Mouse (Mus musculus) spleen, adult 18-20 months (tissue): ENCODE results near the gene Hist1h4f.
"Not testable (repeated sequence)": the region's sequence is repeated elsewhere in the genome, so short reads cannot be mapped to it uniquely, and the experiment has no call there.

Experiments used
- DNase-seq, 2 experiments: peaks; one replicate each; pipeline ENCODE4 v3.0.0; 2022; ENCODE audit warnings: mixed read lengths in 2 of 2

Hist1h4f gene

DNA sequence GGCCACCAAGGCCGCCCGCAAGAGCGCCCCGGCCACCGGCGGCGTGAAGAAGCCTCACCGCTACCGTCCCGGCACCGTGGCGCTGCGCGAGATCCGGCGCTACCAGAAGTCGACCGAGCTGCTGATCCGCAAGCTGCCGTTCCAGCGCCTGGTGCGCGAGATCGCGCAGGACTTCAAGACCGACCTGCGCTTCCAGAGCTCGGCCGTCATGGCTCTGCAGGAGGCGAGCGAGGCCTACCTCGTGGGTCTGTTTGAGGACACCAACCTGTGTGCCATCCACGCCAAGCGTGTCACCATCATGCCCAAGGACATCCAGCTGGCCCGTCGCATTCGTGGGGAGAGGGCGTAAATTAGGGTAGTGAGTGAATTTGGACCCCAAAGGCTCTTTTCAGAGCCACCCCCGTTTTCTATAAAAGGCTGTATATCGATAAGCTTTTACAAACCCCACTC is 24.4 kb upstream of the Hist1h4f start:
- DNase-seq: not testable (repeated sequence)

- peak in 1 of 2 experiments; percentile 32 for DNase-seq
Measured at GRCm38 (mm10) chr13:23575271-23575851, 23.9 kb upstream of the Hist1h4f start, which contains the start of gene Hist1h3d. Gene Hist1h3d (plus strand): TSS chr13:23575763.

- DNase-seq: not testable (repeated sequence)
Measured at GRCm38 (mm10) chr13:23574546-23575170, 23.2 kb upstream of the Hist1h4f start.

GRCm38 (mm10) chr13:23573898-23574524 is 22.6 kb upstream of the Hist1h4f start, which contains the start of the genes Hist1h2bf and Hist1h2ad:
Gene Hist1h2bf (minus strand): TSS chr13:23574196.
Gene Hist1h2ad (plus strand): TSS chr13:23574381.
- peak; percentile 72 to 77 for DNase-seq

- not testable (repeated sequence) for DNase-seq
Measured at GRCm38 (mm10) chr13:23573034-23573897, 21.8 kb upstream of the Hist1h4f start.

- DNase-seq: no peak
Measured at GRCm38 (mm10) chr13:23572218-23573033, 21.0 kb upstream of the Hist1h4f start.

DNA sequence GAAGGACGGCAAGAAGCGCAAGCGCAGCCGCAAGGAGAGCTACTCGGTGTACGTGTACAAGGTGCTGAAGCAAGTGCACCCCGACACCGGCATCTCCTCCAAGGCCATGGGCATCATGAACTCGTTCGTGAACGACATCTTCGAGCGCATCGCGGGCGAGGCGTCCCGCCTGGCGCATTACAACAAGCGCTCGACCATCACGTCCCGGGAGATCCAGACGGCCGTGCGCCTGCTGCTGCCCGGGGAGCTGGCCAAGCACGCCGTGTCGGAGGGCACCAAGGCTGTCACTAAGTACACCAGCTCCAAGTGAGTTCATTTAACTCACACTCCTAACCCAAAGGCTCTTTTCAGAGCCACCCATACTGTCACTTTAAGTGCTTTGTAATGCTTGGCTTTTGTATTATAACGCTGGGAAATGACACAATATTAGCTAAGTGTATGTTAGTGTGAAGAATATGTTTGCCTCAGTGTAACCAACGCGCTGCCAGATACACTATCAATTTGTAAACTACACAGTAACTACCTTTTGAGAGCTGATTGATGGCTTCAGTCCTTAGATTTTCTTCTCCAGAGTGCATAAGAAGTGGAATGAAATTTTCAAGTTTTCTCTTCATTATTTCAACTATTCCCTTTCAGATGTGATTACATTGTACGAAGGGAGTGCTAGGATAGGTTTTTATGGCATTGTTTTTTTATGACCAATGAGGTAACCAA is 20.2 kb upstream of the Hist1h4f start:
- not testable (repeated sequence) for DNase-seq

- DNase-seq: peak; percentile 64
Measured at GRCm38 (mm10) chr13:23571022-23571503, 19.6 kb upstream of the Hist1h4f start, which contains the start of the genes Hist1h2ae and Hist1h2bg. Gene Hist1h2ae (minus strand): TSS chr13:23571220. Gene Hist1h2bg (plus strand): TSS chr13:23571396.

- not testable (repeated sequence) for DNase-seq
Measured at GRCm38 (mm10) chr13:23570261-23571021, 19.0 kb upstream of the Hist1h4f start.

DNA sequence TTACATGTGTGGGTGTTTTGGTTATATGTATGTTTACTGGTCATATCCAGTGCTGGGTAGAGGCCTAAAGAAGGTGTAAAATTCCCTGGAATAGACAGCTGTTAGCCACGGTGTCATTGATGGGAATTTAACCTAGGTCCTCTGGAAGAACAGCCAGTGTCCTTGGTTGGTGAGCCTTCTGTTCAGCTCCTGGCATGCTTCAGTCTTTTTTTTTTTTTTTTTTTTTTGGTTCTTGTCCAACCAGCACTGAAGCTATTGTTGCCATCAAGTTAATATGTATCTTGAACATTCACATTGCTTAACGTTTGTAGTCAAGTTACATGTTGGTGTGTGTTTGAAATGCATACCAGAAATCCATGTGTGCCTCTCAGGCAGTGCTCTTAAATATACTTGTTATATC is 13.0 kb upstream of the Hist1h4f start:
- no peak for DNase-seq

DNA sequence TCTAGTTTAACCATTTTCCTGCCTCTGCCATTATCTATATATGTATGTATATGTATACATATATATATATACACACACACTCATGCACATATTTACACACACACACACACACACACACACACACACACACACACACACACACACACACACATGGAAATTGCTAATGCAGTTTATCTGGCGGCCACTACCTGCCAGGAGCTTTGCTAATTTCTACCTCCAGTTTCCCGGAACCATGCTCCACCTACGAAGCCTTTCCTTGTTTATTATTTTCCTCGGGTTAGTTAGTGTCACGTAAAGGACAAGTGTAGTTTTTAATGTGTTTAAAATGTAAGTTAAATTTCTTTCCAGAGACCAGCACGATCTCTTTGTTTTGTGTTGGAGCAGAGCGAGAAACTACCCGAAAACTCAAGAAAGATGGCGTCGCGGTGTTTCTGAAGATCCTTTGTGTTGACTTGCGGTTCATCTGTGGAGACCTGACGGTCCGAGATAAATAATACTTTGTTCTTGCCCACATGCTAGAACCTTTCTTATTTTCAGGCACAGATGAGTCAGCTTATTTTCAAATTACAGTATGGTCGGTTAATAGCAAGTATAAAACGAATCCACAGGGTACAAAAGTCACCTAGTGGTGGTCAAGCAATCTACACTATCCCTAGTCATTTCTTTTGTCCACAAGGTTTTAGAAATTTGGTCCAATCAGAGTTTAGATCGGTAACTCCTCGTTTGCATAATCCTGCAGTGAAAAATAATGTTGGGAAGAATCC is 11.4 kb upstream of the Hist1h4f start:
- no peak for DNase-seq

- DNase-seq: peak; percentile 84 to 86
Measured at GRCm38 (mm10) chr13:23561883-23562659, 10.6 kb upstream of the Hist1h4f start, which contains the start of gene Hist1h3e. Gene Hist1h3e (minus strand): TSS chr13:23562369.

DNA sequence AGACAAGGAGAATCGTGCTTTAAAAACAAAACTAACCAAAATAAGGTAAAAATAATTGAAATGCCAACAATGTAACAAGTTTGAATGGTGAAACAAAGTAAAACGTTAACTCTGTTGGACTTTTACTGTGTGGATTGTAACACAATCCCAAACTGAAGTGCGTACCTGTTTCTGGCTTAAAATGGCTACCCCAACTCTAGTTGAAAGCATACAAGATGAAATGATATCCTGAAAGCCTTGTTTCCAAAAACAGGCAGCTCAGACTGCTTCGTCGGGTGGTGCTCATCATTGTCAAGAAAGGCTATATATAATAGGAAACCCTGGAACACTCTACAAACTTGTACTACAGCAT is 10.1 kb upstream of the Hist1h4f start:
- not testable (repeated sequence) for DNase-seq

GRCm38 (mm10) chr13:23560699-23561098 is 9.3 kb upstream of the Hist1h4f start:
- DNase-seq: not testable (repeated sequence)

- DNase-seq: no peak
Measured at GRCm38 (mm10) chr13:23556906-23557305, 5.5 kb upstream of the Hist1h4f start.

DNA sequence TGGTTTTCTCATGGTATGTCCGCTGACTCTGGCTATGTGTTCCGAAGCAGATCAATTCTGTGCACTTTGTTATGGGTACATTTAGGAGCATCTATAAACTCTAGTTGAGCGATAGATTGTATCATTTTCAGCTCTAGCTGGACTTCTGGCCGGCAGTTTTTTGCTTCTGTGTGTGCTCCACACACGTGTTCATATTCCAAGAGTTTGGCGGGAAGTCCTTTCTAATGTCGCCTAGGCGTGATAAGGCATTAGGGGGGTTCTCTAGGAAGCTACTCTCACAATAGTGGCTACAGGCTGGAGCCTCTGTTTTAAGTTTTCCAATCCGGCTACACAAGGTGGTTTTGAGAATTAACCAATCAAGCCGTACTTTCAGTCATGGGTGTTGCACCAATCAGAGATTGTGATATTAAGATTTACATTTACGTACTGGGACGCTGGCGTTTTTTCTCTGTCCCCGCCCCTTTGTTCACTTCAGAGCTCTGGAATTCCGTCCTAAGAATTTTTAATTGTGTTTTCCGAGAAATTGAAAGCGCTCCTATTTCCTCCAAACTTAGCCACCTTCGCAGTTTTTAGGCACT is 4.5 kb upstream of the Hist1h4f start:
- no peak for DNase-seq

DNA sequence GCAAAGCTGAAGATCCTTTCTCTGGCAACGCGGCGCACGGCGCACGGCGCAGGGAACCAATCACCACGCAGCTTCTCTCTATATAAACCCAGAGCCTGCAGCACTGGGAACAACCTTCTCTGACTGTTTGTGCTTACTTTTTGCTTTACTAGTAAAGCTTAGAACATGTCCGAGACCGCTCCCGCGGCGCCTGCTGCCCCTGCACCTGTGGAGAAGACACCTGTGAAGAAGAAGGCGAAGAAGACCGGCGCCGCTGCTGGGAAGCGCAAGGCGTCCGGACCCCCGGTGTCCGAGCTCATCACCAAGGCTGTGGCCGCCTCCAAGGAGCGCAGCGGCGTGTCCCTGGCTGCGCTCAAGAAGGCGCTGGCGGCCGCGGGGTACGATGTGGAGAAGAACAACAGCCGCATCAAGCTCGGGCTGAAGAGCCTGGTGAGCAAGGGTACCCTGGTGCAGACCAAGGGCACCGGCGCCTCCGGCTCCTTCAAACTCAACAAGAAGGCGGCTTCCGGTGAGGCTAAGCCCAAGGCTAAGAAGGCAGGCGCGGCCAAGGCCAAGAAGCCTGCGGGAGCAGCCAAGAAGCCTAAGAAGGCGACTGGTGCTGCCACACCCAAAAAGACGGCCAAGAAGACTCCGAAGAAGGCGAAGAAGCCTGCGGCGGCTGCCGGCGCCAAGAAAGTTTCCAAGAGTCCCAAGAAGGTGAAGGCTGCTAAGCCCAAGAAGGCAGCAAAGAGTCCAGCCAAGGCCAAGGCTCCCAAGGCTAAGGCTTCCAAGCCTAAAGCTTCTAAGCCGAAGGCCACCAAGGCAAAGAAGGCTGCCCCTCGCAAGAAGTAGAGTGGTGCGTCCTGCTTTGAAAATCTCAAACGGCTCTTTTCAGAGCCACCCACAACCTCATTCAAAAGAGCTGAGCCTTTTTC is 3.7 kb upstream of the Hist1h4f start:
- DNase-seq: peak; percentile 66 to 69
